Comparison of ENCODE assay signal across 8 mouse cellular contexts in the genomic region with DNA sequence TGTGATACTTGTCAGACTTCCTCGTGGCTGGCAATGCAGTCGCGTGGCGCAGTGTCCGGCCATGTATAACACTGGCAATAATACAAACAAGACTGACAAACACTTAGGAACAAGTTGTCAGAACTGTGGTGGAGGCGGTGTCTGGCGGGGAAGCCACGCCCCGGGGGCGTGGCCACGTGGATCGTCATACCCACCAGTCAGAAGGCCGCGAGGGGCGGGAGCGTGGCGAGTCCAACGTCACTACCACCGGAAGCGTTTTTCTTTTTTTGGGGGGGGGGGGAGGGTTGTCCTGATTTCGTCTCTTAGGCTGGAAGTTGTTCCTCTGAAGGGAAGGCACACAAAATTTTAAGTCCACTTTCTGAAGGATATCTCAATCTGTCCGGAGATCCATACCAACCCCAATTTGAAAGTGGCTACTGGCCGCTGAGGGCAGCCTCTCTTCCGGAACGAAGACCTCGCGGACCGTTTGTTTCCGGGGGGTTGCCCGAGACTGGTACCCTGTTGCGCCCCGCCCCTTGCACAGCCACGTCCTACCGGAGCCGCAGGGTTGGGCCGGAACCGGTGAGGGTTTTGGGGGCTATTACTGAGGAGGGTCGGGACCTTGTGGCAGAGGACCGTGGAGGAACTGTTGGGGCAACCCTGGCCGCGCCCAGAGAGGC. TPM values are rescaled to one million over a fixed set of nuclear protein-coding genes. Genes with fewer than 3 reads are reported as not detected.
DNase-seq lines count a peak whose midpoint lies in the region; ATAC-seq lines count a peak whose summit lies in the region.

A gene (plus strand): TSS at position 340 of the 659 bp plus-strand sequence.

- peak within 1 kb of the TSS; percentile 99 for H3K4me3 ChIP-seq in intestine, embryonic 14.5 days (ENCODE audit: low read depth, low read length)

- intact Hi-C loops in left cerebral cortex, postnatal 14 days (cut with DNase I), result loop anchor here (5.0 kb wide), 1 partner anchor 39 kb away; a partner anchor contains a TSS

- H3K36me3 ChIP-seq in intestine, embryonic 14.5 days (ENCODE audit: control insufficient read depth, insufficient read depth, low read length), result peaks cover 6% of the 10 kb centered on the region; the same call in 1 of the 2 replicates

- peaks cover 8% of the 10 kb centered on the region for H3K4me1 ChIP-seq in intestine, embryonic 14.5 days (replicated peaks; ENCODE audit: control insufficient read depth, insufficient read depth, low read length)

- DNase-seq in adrenal gland, adult 18-20 months (ENCODE audit: low spot score in 2 of 2), result peak; percentile 83 to 86
- peak; percentile 96 for DNase-seq in embryo, embryonic 11 days
- DNase-seq in gastrocnemius, postnatal 25 days, result peak; percentile 93
- DNase-seq in intestine, embryonic 14.5 days (ENCODE audit: low spot score), result peak; percentile 96
- DNase-seq in left cerebral cortex, postnatal 14 days (ENCODE audit: low spot score in 2 of 2), result peak; percentile 93 to 96
- DNase-seq in mesoderm, embryonic 11.5 days (ENCODE audit: low read depth, low spot score), result peak; percentile 97
- peak; percentile 89 for DNase-seq in right cerebral cortex, postnatal 36 days (ENCODE audit: low spot score in 2 of 2)
- DNase-seq in yolk sac, embryonic 10.5 days (ENCODE audit: low spot score), result peak; percentile 91

- peak within 1 kb of the TSS; percentile 72 for H3K4me2 ChIP-seq in intestine, embryonic 14.5 days (ENCODE audit: low read length)

- no peaks in the 10 kb centered on the region for H3K9me3 ChIP-seq in intestine, embryonic 14.5 days (ENCODE audit: control insufficient read depth, low read length)

- WGBS in intestine, embryonic 14.5 days, result under 1% methylated on average over 41 of the region's 41 CpGs

- H3K27me3 ChIP-seq in intestine, embryonic 14.5 days (replicated peaks; ENCODE audit: control insufficient read depth, insufficient read depth, low read length), result no peaks in the 10 kb centered on the region

- H3K27ac ChIP-seq in intestine, embryonic 14.5 days (ENCODE audit: low read depth), result peak within 1 kb of the TSS; percentile 71

- H3K9ac ChIP-seq in intestine, embryonic 14.5 days (ENCODE audit: low read length), result peak within 1 kb of the TSS; percentile 83

- peak; percentile 97 for ATAC-seq in intestine, embryonic 14.5 days (replicated peaks; ENCODE audit: low FRiP score, low TSS enrichment, low read depth)

RNA-seq across cellular contexts. Expression of the gene that starts here (rescaled TPM):
- 10 to 100 TPM; 34.6 to 40.7 TPM for total RNA-seq in adrenal gland, adult 18-20 months (2021)
- total RNA-seq in gastrocnemius, postnatal 25 days (2021), result 10 to 100 TPM; 38.0 to 40.6 TPM
- 19.5 and 21.9 TPM in 2 replicates for polyA plus RNA-seq in intestine, embryonic 14.5 days (2014; fragmentation: Nextera tagmentation; extraction: Ambion mirVana)
- 10 to 100 TPM; 38.5 to 44.6 TPM for total RNA-seq in left cerebral cortex, postnatal 14 days (2021)

Comparison
In these comparisons a context has a peak if more than half of its experiments do, and no peak if none do; other contexts are left out.
1. Peak in every context shown above with its lines: DNase-seq, ATAC-seq, H3K4me3 ChIP-seq and H3K27ac ChIP-seq.